Mouse (Mus musculus): ENCODE data around the gene Olfr460. TPM values are rescaled to one million over a fixed set of nuclear protein-coding genes. Genes with fewer than 3 reads are reported as not detected.
A peak's percentile ranks its signal among the peaks of the same experiment; 100 is the strongest.
"Not testable (repeated sequence)": the region's sequence is repeated elsewhere in the genome, so short reads cannot be mapped to it uniquely, and the experiment has no call there.

Gene Olfr460
- total RNA-seq (2021), result not detected

GRCm38 (mm10) chr6:40569187-40569586 lies at the start of gene Olfr460:
TSS of gene Olfr460 (plus strand) at chr6:40569487.
- intact Hi-C loops (cut with DNase I), result no loop called here
- DNase-seq, result no peak

DNA sequence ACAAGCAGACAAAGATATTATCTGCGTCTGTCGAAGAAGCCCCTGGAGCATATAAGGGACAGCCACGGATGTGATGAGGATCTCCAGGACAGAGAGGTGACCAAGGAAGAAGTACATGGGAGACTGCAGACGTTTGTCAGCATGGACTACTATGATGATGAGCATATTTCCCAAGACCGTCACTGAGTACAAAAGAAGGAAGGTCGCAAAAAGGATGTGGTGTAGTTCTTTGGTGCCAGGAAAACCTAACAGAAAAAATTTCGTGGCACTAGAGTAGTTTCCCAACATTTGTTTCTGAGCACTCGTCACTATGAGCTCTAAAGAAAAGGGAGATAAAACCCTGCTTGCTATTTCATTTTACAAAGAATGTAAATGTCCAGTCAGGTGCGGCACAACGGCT lies 24.6 kb upstream of the Olfr460 start:
- no peak for DNase-seq
- intact Hi-C loops (cut with DNase I), result no loop called here

- intact Hi-C loops (cut with DNase I), result no loop called here
- DNase-seq, result no peak
Observed at GRCm38 (mm10) chr6:40554950-40555349, 14.3 kb upstream of the Olfr460 start, which contains the start of gene Olfr461. TSS of gene Olfr461 (minus strand) at chr6:40555050.

DNA sequence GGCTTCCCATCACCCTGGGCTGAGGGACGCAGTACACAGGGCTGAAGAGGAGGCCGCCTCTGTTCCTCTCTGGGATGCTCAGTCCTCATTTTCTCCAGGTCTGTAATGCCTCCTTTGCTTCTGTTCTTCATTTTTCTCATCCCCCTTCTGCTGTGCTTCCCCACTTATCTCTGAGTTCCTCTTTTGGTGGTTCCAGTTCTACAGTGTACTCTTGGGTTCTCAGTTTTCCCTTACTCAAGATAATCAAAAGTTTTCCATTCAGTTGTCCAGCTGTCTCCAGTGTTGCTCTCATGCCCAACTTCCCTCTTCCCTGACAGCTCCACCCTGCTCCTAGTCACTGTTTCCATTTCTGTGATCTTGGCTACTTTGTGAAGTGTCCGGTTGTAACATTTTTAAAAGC lies 4.3 kb downstream of the Olfr460 start:
- intact Hi-C loops (cut with DNase I), result no loop called here
- no peak for DNase-seq

- no peak for DNase-seq
- intact Hi-C loops (cut with DNase I), result no loop called here
Observed at GRCm38 (mm10) chr6:40576305-40576704, 7.0 kb downstream of the Olfr460 start.

DNA sequence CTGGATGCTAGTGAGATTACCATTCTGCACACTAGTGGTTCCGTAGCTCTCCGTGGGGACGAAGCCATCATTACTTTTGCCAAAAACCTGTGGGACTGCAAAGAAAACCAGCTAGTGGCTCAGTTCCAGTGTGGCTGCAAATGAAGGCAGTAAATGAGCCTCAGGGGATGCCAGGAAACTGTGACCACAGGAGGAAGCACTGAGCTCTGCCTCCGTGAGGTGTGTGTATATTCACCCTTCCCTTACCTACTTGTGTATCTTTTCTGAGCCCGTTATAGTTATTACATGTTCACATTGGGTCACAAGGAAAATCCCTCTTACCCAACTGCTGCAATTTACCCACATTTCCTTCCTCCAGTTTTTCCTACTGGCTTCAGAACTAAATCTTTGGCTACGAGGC lies 15.0 kb downstream of the Olfr460 start:
- intact Hi-C loops (cut with DNase I), result no loop called here

DNA sequence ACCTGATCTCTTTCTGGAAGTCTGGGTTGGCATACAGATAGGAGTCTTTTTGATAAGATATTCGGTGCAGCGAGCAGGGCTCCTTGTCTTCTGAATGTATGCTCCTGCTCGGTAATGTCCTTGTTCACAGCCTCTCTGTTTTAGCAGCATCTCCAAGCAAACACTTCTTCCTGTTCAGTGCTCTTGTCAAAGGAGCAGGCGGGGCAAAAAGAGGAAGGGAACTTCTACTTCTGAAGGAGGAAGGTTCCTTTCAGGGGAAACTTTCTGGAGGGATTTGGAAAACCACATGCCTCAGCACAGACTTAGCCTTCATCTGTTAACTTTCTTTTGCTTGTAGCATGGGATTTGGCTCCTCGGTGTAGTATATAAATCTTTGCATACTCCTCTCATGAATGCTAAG lies 16.4 kb downstream of the Olfr460 start, which contains the start of gene Clec5a:
Clec5a (minus strand) TSS at position 177 of the 400 bp plus-strand sequence.
- intact Hi-C loops (cut with DNase I), result no loop called here
- DNase-seq, result no peak

More for the DNA sequence above, 15.0 kb downstream of the Olfr460 start:
- no peak for DNase-seq

GRCm38 (mm10) chr6:40588346-40588745 lies 19.1 kb downstream of the Olfr460 start:
- intact Hi-C loops (cut with DNase I), result no loop called here
- DNase-seq, result no peak

DNA sequence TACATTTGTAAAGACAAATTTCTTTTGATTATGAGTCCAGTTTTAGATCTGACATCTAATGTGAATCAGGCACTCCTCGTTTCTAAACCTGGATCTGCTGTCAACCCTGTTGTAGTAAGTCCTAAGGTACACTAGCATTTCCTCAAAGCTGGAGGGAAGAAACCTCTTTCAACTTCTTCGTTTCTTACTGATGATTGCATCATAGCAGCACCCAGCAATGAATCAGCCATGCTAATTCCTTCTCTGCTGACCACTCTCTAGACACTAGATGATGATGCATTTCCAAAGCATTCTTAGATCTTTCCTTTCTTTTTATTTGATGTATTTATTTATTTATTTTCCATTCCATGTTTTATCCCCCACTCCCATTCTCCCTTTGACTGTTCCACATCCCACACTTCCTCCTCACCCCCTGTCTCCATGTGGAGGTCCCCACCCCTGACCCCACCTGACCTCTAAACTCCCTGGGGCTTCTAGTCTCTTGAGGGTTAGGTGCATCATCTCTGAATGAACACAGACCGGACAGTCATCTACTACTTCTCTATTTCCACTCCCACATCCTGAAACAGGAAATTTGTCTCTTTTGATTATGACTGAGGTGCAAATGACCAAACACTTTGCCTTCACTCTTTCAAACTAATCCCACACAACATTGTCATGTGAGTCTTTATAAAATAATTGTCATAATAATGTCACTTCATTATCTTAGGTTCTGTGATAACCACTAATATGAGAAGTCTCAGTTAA lies 25.7 kb downstream of the Olfr460 start:
- intact Hi-C loops (cut with DNase I), result no loop called here
- DNase-seq, result no peak

GRCm38 (mm10) chr6:40598546-40598945 lies 29.3 kb downstream of the Olfr460 start:
- DNase-seq; intact Hi-C loops (cut with DNase I): not testable (repeated sequence)

- intact Hi-C loops (cut with DNase I), result no loop called here
- DNase-seq, result no peak
Observed at GRCm38 (mm10) chr6:40607431-40607830, 38.1 kb downstream of the Olfr460 start.

- intact Hi-C loops (cut with DNase I), result no loop called here
- no peak for DNase-seq
Observed at GRCm38 (mm10) chr6:40610244-40610643, 41.0 kb downstream of the Olfr460 start.

DNA sequence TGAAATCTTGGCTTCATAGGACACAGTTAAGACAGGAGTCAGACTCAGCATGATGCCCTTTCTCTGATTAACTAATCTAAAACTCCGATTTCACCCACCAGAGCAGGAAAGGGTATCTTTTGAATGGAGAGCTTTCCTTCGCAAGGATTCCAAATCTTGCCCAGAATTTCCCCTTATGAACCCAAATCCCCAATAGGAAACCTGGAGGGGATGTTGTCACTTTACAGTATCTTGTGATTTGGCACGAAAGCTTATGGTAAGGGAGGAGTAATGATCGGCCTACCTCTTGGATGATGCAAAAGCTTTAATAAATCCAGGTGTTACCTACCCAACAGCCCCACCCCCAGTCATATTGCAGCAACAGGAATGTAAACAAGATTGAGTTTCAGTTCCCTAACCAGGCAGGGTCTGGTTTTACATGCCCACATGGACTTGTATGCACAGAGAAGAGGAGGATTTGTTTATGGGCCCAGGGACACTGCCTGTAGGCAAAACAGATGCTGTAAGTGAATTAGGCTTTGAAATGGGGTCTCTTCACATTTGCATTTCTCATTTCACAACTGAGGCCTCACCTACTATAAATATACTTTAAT lies 44.1 kb downstream of the Olfr460 start, which contains the start of gene Tas2r138:
Tas2r138 (minus strand) TSS at position 51 of the 593 bp plus-strand sequence.
- DNase-seq, result no peak
- intact Hi-C loops (cut with DNase I), result no loop called here

DNA sequence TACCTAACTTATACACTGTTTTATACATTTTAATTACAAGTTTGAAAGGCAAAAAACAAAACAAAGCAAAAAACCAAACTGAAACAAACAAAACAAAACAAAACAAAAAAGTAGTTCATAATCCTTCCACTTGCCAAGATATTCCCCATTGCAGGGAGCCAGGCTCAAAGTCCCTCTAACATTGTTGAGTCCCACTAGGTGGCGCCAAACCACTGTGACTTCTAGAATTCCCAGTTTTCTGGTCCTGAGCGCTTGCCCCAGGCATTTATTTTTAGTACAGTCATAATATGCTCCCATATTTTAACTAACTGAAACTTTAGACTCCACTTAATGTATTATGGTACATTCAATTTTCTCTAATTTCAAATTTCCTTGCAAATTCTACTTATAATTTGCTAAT lies 48.7 kb downstream of the Olfr460 start:
- intact Hi-C loops (cut with DNase I), result loop anchor here (1.0 kb wide), 1 partner anchor 71 kb away; no protein-coding TSS in a partner anchor

More for the DNA sequence above, 48.7 kb downstream of the Olfr460 start:
- DNase-seq, result peak; percentile 44 to 69

Other genes starting within 250 kb of the Olfr460 start
- gene Agk, start 244.3 kb upstream of the Olfr460 start, total RNA-seq (2021), result 10 to 100 TPM; 17.9 to 18.1 TPM
- gene E330009J07Rik, start 133.4 kb upstream of the Olfr460 start, total RNA-seq (2021), result 1 to 10 TPM; 3.6 to 4.1 TPM
- not detected for gene Wee2, start 130.4 kb upstream of the Olfr460 start, total RNA-seq (2021)
- gene Ssbp1, start 98.1 kb upstream of the Olfr460 start, total RNA-seq (2021), result 10 to 100 TPM; 35.6 to 38.0 TPM
- not detected for gene Tas2r137, start 78.3 kb upstream of the Olfr460 start, total RNA-seq (2021)
- not detected for gene Tas2r108, start 76.0 kb upstream of the Olfr460 start, total RNA-seq (2021)
- not detected for gene Prss37, start 50.0 kb upstream of the Olfr460 start, total RNA-seq (2021)
- not detected for gene Olfr461, start 14.4 kb upstream of the Olfr460 start, total RNA-seq (2021)
- gene Clec5a, start 16.3 kb downstream of the Olfr460 start, total RNA-seq (2021), result 1 to 10 TPM in 1 of 2 experiments, under 1 TPM in 1; 0.87 to 1.0 TPM
- not detected for gene Tas2r138, start 43.8 kb downstream of the Olfr460 start, total RNA-seq (2021)
- gene Mgam, start 59.3 kb downstream of the Olfr460 start, total RNA-seq (2021), result under 1 TPM in 1 of 2 experiments, not detected in 1; 0.27 TPM